Mouse (Mus musculus): ENCODE results near the gene Nenf.
A peak's percentile ranks its signal among the peaks of the same experiment; 100 is the strongest.

The Nenf gene

DNA sequence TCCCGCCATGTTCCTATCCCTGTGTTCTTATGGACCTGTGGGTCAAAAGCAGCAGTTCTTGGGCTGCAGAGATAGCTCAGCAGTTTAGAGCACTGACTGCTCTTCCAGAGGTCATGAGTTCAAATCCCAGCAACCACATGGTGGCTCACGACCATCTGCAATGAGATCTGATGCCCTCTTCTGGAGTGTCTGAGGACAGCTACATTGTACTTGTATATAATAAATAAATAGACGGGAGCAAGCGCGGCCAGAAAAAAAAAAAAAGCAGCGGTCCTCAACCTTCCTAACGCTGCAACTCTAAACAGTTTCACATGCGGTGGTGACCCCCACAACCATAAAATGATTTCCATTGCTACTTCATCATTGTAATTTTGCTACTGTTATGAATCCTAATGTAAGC, 1.2 kb downstream of the Nenf start:
- no peak for DNase-seq

DNA sequence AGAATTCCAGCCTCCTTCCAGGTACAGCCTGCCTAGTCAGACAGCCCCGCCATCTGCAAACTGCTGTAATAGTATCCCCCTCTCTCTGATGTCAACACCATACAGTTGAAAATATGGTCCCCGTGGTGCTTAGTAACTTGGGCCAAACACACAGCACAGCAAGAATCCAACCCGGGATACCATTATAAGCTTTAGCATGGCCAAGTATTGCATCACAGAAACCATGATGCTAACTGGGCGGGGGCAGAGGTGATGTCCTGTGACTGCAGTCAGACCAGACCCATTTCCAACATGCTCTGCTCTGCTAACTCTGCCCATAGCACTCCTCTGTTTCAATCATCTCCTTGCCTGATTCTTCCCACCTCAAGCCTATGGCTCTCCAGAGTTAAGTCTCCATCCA, 4.1 kb downstream of the Nenf start:
- no peak for DNase-seq

DNA sequence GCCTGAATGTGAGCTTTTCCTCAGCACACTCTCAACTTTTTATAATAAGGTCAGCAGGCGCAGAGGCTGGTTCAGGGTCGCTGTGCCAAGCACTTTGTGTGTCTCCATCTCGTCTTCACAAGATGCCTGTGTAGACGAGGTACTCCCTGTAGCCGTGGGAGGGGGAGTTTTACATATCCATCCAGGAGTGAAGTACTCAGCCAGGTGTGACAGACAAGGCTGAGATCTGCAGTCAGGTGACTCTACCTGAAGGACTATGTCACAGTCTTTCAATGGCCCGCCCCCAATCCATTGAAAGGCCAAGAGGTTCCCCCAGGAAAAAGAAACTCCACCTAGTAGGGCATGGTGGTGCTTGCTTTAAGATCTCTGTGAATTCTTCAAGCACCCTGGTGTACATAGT, 4.8 kb downstream of the Nenf start:
- no peak for DNase-seq

DNA sequence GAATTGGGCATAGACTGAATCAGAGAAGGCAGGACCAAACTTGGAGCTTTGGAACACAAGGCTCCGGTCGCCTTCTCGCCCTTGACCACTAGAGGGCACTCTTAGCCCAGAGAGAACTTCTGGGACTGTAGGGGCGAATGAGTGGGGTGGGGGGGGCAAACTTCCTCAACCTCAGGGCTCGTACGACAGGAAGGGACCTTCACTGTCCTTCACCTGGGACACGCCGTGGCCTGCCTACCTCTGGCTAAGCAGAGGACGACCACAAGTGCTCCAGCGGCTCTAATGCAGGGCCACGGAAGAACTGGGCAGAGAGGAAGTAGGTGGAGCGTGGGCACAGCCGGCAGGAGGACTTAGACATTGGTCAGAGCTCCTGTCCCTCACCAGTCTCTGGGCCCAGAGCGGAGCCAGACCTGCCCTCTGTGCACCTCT, 5.5 kb downstream of the Nenf start:
- peak; percentile 83 to 92 for DNase-seq

DNA sequence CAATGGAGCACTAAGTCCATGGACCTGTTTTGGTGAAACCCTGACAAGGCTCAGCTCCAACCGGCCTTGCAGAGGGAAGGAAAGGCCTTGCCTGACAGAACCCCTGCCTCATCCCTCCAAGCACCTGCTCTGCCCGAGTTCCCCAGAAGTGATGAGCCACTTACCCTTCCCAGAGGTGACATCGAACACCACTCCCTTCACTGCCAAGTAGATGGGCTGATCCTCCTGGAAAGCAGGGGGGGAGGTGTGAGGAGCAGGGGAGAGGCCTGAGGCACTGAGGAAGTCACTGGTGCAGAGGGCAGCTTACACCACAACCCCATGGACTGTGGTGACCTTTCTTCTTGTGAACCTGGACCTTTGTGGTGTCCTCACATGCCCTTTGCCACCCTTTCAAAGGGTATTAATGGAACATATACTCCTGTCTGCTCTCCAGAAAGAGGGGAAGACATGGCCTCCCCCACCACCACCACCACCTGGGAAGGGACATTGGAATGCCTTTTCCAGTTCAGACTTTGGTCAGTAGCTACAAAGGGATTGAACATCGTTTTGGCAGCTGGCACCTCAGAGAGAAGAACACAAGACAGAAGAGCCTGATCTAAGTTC, 6.6 kb downstream of the Nenf start:
- no peak for DNase-seq

DNA sequence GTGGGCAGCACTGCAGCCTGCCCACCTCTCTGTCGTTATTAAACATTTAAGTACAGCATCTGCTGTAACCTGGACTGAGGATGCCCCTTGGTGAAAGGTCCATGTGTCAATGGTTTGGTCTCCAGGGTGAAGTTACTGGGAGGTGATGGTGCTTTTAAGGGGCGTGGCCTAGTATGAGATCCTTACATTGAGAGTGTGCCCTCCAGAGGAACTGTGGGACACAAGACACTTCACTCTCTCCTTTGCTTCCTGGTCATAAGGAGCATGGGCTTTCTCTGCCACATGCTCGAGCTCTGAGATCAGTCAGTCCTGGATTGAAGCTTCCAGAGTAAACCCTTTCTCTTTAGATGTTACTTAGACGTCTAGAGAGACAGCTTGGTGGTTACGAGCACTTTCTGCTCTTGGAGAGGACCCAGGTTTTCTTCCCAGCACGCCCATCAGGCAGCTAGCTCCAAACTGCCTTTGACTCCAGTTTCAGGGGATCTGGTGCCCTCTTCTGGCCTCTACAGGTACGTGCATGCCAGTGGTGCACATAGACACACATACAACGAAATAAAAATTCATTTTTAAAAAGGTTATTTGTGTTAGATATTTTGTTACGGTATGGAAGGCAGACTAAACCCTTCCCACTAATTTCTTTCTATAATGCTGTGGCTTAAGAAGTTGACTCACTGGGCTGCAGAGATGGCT, 10.1 kb downstream of the Nenf start:
- DNase-seq: no peak

DNA sequence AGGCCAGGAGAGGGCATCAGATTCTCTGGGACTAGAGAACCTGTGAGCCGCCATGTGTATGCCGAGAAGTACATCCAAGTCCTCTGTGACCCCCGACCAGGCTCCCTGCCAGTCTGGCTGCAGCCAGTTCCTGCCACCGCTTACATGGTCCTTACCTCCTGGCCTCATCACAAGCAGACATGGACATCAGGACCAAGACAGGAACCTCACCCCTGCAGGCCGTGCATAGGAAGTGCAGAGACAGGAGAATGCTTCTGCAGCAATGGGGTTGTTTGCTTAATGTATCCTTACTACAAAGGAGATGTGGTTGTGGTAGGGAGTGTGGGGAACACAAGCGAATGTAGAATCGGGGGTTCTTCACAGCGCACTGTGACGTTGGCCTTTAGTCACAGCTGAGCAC, 11.7 kb downstream of the Nenf start:
- no peak for DNase-seq

DNA sequence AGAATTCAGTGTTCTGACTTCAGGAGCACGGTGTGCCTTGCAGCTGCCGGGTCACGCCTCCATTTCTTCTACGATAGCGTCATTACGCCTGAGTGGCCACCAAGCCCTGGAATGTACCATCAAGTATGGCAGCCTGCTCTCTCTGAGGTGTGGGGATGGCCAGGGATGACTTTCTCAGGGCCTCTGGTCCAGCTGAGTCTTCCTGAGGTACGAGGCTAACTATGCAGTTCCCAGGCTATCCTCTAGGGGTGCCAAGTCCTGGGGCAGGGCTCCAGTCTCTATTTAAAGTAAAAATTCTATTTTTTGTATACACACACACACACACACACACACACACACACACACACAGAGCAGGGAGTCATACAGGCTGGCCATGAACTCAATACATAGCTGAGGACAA, 12.4 kb downstream of the Nenf start:
- no peak for DNase-seq

DNA sequence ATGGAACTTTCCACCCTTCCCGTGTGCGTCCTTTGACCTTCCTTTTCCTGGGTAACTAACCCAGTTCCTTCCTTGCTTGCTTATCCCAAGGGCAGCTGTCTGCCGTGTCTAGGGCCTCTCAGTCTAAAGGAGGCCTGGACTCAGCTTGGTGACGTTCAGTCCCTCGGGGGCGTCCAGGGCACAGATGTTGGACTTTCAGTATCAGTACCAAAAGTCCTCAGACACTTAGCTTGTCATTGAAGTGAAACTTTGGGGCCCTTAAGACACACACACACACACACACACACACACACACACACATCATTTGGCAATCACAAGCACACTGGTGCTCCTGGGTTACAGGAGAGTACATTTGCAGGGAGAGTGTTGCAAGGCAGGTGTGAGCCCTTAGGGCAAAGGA, 13.8 kb downstream of the Nenf start:
- DNase-seq: no peak

DNA sequence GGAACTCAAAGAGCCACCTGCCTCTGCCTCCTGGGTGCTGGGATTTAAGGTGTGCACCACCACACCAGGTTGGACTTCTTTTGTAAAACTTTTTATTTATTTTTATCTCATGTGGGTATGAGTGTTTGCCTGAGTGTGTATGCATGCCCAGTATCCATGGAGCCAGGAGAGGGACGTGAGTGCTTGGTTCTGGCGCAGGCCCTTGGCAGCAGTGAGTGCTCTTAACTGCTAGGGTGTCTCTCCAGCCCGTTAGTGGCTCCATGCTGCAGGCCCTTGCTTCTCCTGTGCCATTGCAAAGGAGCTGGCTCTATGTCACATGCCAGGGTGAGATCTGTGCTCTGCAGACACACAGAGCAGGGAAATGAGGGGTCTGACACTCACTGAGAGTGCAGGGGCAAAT, 14.3 kb downstream of the Nenf start:
- no peak for DNase-seq

DNA sequence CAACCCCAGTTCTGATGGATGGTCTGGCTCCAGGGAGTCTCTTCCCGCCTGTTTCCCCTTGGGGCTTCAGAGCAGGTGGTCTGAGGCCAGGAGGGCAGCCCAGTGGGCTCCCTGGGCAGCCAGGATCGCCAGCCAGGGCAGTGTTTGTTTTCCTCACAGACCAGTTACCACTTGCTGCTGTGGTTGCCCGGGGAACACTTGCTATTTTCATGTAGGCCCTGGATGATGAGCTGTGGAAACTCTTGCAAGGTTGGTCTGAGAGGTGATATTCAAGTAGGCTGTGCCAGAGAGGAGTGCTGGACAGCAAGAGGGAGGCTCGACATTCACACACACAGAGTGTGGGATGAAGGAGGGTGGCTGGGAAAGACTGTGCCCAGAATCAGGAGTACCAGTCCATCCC, 16.1 kb downstream of the Nenf start:
- DNase-seq: no peak

DNA sequence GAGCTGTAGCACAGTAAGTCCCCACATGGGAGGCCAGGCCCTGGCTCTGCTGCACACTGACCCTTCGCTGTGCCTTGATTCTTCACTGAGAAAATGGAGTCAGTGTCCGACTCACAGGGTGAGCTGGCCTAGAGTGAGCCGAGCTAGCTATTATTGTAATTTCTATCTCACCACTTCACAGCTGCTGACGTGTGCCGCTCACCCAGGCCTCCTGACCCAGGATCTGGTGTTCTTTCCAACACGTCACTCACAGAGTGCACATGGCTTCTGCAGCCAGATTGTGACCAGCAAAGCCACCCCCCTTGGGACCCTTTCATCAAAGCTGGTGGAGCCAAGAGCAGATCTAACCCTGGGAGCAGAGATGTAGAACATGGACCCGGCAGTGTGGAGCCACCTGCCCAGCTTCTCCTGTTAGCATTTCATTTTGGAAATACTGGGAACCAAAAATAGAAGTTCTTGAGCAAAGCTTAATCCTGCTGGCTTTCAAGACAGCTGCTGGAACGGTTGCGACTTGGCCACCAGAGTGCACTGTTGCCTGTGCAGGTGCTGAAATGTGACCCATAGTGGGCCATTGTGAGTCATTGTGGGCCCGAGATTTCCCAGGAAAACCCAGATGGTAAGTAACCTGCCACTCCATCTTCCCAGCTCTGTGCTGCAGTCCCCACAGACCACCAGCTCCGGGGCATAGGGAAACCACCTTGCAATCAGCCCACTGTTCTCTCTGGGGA, 18.6 kb downstream of the Nenf start:
- no peak for DNase-seq

DNA sequence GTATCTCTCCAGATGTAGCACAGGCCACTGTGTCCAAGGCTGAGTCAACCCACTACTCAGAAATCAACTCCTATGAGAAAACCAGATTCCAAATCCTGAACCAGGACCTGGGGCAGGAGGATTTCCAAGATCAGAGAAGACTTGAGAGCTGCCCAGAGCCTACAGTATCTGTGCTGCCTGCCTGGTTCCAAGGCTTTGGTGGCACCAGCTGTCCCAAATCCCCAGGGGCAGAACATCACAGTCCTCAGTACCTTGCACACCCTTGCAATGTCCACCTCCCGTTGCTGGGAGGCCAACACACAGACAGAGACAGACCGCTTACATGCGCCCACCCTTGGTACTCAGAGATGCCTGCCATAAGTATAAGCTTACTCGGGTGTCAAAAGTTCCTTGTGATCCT, 19.7 kb downstream of the Nenf start:
- no peak for DNase-seq

DNA sequence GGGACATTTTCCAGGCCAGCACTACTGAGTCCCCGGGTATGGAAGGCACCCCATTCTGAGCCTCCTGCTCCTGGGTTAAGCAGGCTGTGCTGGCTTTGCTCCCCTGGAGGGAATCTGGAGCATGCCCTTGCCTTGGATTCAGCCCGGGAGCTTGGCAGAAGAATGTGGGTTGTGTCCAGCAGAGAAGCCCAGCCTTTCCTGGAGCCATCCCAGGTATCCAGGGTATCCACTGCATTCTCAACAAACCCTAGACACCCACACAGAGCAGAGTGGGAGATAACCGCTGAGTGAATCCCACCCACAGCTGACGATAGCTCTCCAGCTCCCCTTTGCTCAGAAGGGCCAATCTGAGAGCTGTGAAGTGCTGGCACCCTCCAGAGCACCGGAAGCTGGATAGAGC, 21.5 kb downstream of the Nenf start:
- peak; percentile 33 to 44 for DNase-seq

DNA sequence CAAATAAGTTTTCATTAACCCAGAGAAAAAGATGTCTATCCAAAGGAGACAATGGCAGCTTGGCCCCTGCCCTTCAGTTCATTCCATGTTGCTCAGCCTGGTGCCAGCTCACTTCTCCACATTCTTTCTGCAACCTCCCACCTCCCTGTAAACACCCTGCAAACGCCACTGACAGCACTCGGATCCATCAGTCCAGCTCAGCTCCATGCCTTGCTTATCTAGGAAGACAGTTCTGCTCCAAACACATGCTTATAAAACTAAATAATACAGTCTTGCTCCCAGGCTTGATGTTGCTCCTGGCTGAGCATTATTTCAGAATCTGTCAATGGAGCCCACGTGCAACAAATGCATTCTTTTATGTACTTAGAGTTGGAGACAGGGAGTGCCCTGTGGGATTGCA, 22.2 kb downstream of the Nenf start:
- no peak for DNase-seq

DNA sequence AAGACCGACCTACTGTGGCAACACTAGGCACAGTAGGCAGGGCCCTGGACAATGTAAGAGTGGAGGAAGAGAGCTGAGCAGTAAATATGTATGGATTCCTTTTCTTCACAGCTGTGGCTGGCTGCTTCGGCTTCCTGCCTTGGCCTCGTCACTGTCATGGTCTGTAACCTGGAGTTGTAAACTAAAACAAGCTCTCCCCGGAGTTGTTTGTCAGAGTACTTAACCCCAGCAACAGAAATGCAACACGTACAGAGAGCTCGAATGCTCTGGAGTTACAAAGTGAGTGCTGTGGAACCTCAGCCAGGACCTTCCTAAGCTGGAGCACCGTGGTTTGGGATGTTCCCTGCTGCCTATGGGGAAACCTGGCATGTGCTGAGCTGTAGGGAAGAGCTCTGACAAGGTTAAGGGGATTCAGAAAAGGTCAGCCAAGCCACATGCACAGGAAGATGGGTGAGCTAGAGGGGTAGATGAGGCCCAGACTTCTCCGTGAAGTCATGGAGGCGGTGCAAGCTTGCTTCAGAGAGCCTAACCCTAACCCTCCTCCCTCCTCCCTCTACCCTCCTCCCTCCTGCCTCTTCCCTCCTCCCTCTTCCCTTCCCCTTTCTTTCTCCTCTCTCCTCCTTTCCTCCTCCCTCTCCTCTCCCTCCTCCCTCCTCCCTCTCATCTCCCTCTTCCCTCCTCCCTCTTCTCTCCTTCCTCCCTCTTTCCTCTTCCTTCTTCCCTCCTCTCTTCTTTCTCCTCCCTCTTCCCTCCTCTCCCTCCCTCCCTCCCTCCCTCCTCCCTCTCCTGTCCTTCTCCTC, 23.8 kb downstream of the Nenf start:
- no peak for DNase-seq

DNA sequence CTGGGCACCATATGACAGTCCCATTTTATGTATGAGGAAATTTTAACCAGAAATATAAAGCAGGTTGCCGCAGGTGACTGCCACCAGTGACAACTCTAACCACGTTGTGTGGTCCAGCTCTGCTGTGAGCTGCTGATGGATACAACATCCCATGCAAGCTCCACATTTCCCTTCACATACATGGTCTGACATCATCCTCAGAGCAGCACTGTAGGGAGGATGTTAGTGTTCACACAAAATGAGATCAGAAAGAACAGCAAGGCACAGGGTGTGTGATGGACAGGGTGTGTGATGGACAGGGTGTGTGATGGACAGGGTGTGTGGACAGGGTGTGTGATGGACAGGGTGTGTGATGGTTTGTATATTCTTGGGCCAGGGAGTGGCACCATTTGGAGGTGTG, 24.9 kb downstream of the Nenf start:
- DNase-seq: no peak

DNA sequence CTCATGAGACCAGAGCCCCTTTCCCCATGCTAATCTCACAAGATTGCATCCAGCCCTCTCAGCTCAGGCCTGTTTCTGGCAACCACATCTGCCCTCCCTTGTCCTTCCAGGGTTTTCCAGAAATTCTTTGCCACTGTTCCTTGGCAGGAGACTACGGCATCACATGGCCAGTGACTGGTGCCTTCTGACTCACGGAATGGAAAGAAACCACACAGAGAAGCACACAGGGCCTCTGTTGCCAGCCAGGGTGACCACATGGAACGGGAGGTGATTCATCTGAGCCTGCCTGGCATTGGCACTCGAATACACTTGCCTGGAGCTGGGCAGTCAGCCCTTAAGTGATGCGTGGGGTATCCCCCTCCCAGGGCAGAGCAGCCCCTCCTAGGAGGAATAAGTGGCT, 25.6 kb downstream of the Nenf start:
- DNase-seq: peak; percentile 65 to 72

DNA sequence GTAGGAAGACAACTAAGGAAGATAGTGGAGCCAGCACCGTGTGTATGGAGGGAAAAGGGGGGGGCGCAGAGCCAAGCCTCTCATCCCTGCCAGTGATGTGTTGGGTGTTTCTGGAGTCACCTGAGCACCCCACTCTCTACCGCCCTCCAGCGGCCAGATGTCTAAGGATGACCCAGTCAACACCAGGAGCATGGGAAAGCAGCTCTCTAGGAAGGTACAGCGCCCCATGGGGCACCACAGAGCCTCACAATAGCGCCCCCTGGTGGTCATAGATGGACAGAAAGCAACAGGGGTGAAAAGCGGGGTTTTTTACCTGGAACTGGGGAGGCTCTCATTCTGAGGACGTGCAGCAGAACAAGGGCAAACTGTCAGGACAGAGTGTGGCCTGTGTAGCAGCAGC, 29.2 kb downstream of the Nenf start:
- DNase-seq: peak in 1 of 2 experiments; percentile 29

DNA sequence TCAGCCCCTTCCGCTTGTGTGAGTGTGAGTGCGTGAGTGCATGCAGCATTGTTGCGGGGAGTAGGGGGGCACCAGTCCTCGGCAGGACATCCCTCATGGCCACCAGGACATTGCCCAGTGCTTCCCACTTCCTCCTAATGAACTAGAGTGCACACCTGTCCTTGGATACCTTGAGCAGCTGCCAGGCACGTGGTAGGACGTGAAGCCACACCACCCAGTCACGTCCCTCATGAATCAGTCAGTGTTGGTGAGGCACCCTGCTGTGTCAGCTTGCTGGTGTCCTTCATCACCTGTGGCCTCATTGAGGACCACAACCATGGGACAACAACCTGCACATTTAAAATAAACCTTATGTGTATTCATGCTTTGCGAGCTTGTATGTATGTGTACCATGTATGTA, 33.5 kb downstream of the Nenf start:
- no peak for DNase-seq

DNA sequence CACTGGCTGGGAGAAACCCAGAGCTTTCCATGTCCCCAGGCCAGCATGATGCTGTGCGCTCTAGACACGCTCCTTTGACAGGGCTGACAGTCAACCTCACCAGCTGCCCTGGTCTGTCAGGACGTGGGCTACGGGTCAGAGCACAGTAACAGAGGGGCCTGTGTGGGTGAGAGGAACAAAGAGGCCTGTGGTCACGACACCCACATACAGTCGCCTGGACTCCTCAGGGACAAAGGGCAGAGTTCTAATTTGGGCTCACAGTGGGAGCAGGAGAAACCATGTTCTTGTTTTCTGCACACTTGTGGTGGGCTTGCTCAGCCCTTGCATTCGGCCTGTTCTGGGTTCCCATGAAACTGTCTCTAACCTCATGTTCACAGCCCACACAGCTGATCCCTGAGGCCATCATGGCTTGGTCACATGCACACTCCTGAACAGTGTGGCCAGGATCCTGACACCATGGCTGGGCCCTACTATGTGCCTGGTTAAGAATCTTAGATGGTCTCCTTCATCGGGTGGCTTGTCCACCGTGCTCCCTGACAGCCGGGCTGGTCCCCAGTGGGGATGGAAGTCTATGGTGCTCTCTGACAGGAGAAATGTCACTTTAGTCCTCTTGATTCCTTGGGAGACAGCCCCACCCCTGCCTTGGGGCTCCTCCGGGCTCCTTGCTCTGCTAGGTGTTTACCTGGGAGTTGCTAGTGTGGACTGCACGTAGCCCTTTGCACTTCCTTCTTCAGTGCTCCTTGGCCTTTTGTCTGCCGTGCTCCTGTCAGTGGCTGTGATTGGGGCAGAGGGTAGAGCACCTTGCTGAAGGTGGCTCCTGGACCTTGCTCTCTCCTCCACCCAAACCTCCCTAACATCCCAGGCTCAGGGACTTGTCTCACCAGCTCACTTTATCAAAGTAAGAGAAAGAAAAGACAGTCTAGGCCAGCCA, 34.6 kb downstream of the Nenf start:
- no peak for DNase-seq

DNA sequence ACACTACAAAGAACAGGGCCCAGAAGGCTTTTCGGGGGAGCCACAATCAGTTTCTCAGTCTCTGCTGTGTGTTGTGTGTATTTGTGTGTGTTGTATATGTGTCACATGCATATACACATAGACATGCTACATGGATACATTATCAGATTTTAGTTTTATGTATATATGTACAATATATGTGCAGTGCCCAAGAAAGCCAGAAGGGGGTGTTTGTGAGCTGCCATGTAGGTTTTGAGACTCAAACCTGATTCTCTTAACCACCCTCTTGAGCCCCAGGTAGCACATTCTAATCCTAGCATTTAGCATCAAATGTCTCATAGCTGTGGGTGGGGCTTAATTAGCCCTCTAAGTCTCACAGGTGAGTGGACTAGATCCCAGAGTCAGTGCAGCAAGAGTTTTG, 35.7 kb downstream of the Nenf start:
- no peak for DNase-seq
